Mouse (Mus musculus): ENCODE measurements around the gene Serpina3i. TPM values are rescaled to one million over a fixed set of nuclear protein-coding genes. Genes with fewer than 3 reads are reported as not detected.

The Serpina3i gene
- total RNA-seq, 2 experiments from 2014 or later, result 0.26 TPM; not detected in 1

GRCm38 (mm10) chr12:104293963-104294362, 31.0 kb downstream of the Serpina3i start:
- DNase-seq, result no peak

- DNase-seq, result no peak
Measured at GRCm38 (mm10) chr12:104298049-104298448, 35.1 kb downstream of the Serpina3i start.

- DNase-seq, result no peak
Measured at GRCm38 (mm10) chr12:104305991-104306390, 43.1 kb downstream of the Serpina3i start.

GRCm38 (mm10) chr12:104314253-104314652, 51.3 kb downstream of the Serpina3i start, which contains the start of gene Serpina3j:
TSS of gene Serpina3j (plus strand) at chr12:104314553.
- no peak for DNase-seq

Other genes starting within 250 kb of the Serpina3i start
- not detected for gene Serpina9, start 249.4 kb upstream of the Serpina3i start, total RNA-seq (2021)
- under 1 TPM; 0.26 to 0.33 TPM for gene Serpina12, start 218.7 kb upstream of the Serpina3i start, total RNA-seq (2021)
- gene Serpina5, start 162.0 kb upstream of the Serpina3i start, total RNA-seq (2021), result under 1 TPM in 1 of 2 experiments, not detected in 1; 0.13 TPM
- gene Serpina3a, start 150.4 kb upstream of the Serpina3i start, total RNA-seq (2021), result not detected
- under 1 TPM; 0.40 to 0.56 TPM for gene Serpina3b, start 135.1 kb upstream of the Serpina3i start, total RNA-seq (2021)
- 10 to 100 TPM; 15.0 to 21.3 TPM for gene Serpina3c, start 109.3 kb upstream of the Serpina3i start, total RNA-seq (2021)
- gene Serpina3f, start 48.6 kb upstream of the Serpina3i start, total RNA-seq (2021), result under 1 TPM; 0.13 to 0.23 TPM
- 1 to 10 TPM; 3.4 to 4.1 TPM for gene Serpina3g, start 26.9 kb upstream of the Serpina3i start, total RNA-seq (2021)
- not detected for gene Serpina3j, start 51.4 kb downstream of the Serpina3i start, total RNA-seq (2021)
- 10 to 100 TPM in 1 of 2 experiments, 1 to 10 TPM in 1; 1.4 to 12.2 TPM for gene Serpina3k, start 75.4 kb downstream of the Serpina3i start, total RNA-seq (2021)
- gene Serpina3m, start 75.4 kb downstream of the Serpina3i start, total RNA-seq (2021), result 1 to 10 TPM in 1 of 2 experiments, under 1 TPM in 1; 0.72 to 2.1 TPM
- 10 to 100 TPM in 1 of 2 experiments, 1 to 10 TPM in 1; 4.4 to 18.2 TPM for gene Serpina3n, start 143.6 kb downstream of the Serpina3i start, total RNA-seq (2021)
- not detected for gene Gsc, start 210.2 kb downstream of the Serpina3i start, total RNA-seq (2021)